Mouse (Mus musculus): ENCODE measurements around the gene Cd300e.
"Not testable (repeated sequence)": the region's sequence is repeated elsewhere in the genome, so short reads cannot be mapped to it uniquely, and the experiment has no call there.

Gene Cd300e

GRCm38 (mm10) chr11:115082196-115082595 is 20.2 kb upstream of the Cd300e start:
- DNase-seq (ENCODE audit: low spot score), result no peak

GRCm38 (mm10) chr11:115081373-115081772 is 19.4 kb upstream of the Cd300e start:
- no peak for DNase-seq (ENCODE audit: low spot score)

- DNase-seq (ENCODE audit: low spot score), result no peak
Measured at GRCm38 (mm10) chr11:115080886-115081285, 18.9 kb upstream of the Cd300e start.

- DNase-seq (ENCODE audit: low spot score), result no peak
Measured at GRCm38 (mm10) chr11:115078680-115079079, 16.7 kb upstream of the Cd300e start.

GRCm38 (mm10) chr11:115077436-115077835 is 15.5 kb upstream of the Cd300e start:
- DNase-seq (ENCODE audit: low spot score), result no peak

GRCm38 (mm10) chr11:115075859-115076258 is 13.9 kb upstream of the Cd300e start:
- DNase-seq (ENCODE audit: low spot score), result no peak

GRCm38 (mm10) chr11:115075407-115075806 is 13.4 kb upstream of the Cd300e start:
- DNase-seq (ENCODE audit: low spot score), result no peak

GRCm38 (mm10) chr11:115073002-115073401 is 11.0 kb upstream of the Cd300e start:
- DNase-seq (ENCODE audit: low spot score), result no peak

- no peak for DNase-seq (ENCODE audit: low spot score)
Measured at GRCm38 (mm10) chr11:115071631-115072294, 9.8 kb upstream of the Cd300e start.

GRCm38 (mm10) chr11:115071015-115071551 is 9.1 kb upstream of the Cd300e start:
- DNase-seq (ENCODE audit: low spot score), result no peak

- no peak for DNase-seq (ENCODE audit: low spot score)
Measured at GRCm38 (mm10) chr11:115066768-115067167, 4.8 kb upstream of the Cd300e start.

GRCm38 (mm10) chr11:115059797-115060196 is 2.2 kb downstream of the Cd300e start:
- DNase-seq (ENCODE audit: low spot score), result no peak

- DNase-seq (ENCODE audit: low spot score), result no peak
Measured at GRCm38 (mm10) chr11:115058701-115059100, 3.3 kb downstream of the Cd300e start.

GRCm38 (mm10) chr11:115054537-115054936 is 7.4 kb downstream of the Cd300e start:
- DNase-seq (ENCODE audit: low spot score), result no peak

- DNase-seq (ENCODE audit: low spot score), result no peak
Measured at GRCm38 (mm10) chr11:115052991-115053390, 9.0 kb downstream of the Cd300e start.

GRCm38 (mm10) chr11:115052206-115052605 is 9.8 kb downstream of the Cd300e start:
- no peak for DNase-seq (ENCODE audit: low spot score)

- no peak for DNase-seq (ENCODE audit: low spot score)
Measured at GRCm38 (mm10) chr11:115049282-115049895, 12.6 kb downstream of the Cd300e start.

- no peak for DNase-seq (ENCODE audit: low spot score)
Measured at GRCm38 (mm10) chr11:115048259-115048658, 13.7 kb downstream of the Cd300e start, which contains the start of gene Cd300ld3. Gene Cd300ld3 (minus strand): TSS chr11:115048409.

GRCm38 (mm10) chr11:115037669-115038068 is 24.3 kb downstream of the Cd300e start, which contains the start of gene Cd300ld5:
Gene Cd300ld5 (minus strand): TSS chr11:115037769.
- DNase-seq (ENCODE audit: low spot score), result not testable (repeated sequence)

- DNase-seq (ENCODE audit: low spot score), result not testable (repeated sequence)
Measured at GRCm38 (mm10) chr11:115026912-115027311, 35.1 kb downstream of the Cd300e start, which contains the start of gene Cd300ld4. Gene Cd300ld4 (minus strand): TSS chr11:115027012.

- not testable (repeated sequence) for DNase-seq (ENCODE audit: low spot score)
Measured at GRCm38 (mm10) chr11:115016093-115016492, 45.9 kb downstream of the Cd300e start, which contains the start of gene Cd300ld2. Gene Cd300ld2 (minus strand): TSS chr11:115016193.

GRCm38 (mm10) chr11:115004070-115004469 is 57.9 kb downstream of the Cd300e start:
- DNase-seq (ENCODE audit: low spot score), result no peak
